Mouse (Mus musculus): ENCODE measurements around the gene Camk1d.

Gene Camk1d

DNA sequence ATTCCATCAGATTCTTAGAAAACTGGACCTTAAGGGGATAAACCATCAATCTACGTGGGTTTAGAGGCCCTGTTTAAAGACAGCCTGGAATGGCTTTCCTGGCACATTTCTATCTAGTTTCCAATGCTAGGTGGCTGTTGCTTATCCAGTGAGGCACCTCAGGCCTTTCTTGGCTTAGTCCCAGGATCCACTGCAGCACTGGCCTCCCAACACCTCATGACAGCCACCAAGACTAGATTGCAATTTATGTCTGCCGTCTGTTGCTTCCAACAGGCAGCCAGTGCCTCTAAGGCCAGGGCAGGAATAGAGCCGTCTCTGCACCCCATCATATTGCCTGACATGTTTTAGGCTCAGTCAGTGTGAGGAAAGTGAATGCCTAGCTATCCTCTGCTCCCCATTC, 389.5 kb downstream of the Camk1d start:
- DNase-seq (ENCODE audit: low spot score in 2 of 2): no peak

DNA sequence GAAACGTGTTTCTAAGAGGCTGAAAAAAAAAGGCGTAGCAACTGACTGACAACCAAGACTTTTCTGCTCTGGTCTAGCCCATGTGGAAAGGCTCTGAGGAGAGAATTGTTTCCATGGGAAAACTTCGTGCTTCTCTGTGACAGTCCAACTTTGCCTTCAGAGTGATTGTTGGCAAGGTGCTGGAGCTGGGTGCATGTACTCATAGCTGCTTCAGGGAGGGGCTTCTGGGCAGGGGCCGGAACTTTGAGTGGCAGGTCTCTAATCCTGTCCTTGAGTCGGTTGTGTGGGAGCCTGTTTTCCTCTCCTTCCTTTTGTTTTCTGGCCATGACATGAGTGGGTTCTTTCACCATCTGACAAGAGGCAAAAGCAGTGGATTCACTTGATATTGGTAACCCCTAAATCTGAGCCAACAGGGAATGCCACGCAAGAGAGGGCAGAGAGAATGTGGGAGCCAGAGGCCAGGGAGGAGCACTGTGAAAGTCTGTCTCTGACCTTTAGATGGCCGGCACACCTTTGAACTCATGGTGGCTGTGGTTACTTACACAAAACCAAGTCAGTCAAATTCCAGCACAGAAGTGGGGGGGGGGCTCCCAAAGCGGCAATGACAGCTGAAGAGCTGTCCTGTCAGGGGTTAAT, 392.5 kb downstream of the Camk1d start:
- no peak for DNase-seq (ENCODE audit: low spot score in 2 of 2)

DNA sequence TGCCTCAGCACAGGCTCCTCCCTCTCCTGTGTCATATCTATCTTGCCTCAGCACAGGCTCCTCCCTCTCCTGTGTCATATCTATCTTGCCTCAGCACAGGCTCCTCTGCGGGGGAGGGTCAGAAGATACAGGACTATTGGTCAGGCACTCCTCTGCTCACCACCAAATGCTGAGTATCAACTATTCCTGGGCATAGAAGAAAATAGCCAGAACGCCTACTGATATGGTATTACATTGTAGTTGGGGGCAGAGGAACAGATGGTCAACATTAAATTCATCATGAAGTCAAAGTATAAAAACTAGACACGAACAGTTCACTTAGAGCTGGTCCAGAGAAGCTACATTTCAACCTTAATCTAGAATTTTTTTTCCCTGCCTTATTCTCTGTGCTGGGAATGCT, 395.2 kb downstream of the Camk1d start:
- no peak for DNase-seq (ENCODE audit: low spot score in 2 of 2)

DNA sequence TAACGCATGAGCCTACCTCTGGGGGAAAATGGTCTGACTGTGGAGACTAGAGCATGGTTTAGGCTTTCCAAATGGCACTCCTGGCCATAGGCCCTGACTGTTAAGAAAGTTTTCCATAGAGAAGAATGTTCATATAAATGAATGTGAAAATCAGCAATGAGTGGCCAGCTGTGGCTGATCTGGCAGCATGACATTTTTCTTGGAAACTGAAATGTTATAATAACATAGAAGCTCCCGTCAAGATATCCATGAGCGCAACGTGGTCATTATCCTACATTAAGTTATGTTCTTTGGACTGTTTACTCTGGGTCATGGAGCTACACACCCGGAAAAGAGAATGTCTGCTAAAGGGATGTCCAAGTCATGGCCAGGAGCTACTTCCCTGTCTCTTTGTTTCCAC, 397.6 kb downstream of the Camk1d start:
- DNase-seq (ENCODE audit: low spot score in 2 of 2): no peak

DNA sequence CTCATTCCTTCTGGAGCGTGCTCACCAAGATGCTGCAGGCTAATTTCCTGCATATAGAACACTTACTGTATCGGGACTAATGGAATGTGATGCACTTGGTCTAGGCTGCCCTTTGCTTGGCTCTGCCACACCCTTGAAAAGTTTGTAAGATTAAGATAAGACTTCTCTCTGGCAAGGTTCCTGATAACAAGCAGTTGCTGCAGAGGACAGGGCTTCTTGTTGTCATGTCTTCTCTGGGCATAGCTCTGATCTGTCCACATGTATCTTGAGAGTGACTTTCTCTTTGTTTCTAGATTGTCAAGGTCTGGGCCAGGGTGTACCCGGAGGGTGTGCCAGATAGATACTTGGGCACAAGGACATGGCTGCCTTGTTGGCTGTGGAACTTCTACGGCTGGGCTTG, 398.1 kb downstream of the Camk1d start:
- DNase-seq (ENCODE audit: low spot score in 2 of 2): no peak

DNA sequence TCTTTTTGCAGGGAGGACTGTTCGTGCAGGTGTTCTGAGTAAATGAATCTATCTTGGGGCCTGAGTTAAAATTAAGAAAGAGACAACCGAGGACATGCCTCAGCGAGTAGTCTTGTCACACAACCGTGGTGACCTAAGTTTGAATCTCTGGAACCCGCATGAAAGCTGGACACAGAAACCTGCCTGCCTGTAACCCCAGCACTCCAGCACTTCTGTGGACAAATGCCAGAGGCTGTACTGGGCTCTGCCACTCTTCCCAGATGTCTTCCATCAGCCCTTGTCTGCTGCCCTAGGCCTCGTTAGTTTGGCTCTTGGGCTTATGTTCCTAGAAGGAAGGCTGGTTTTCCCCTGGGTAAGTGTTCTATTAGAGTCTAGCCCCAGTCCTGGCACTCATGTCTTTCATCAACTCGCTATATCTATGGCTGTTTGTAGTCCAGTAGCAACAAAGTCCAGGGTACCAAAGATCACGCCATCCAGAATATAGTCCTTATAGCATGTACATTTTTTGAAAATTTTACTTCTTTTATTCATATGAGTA, 399.0 kb downstream of the Camk1d start:
- DNase-seq (ENCODE audit: low spot score in 2 of 2): no peak

DNA sequence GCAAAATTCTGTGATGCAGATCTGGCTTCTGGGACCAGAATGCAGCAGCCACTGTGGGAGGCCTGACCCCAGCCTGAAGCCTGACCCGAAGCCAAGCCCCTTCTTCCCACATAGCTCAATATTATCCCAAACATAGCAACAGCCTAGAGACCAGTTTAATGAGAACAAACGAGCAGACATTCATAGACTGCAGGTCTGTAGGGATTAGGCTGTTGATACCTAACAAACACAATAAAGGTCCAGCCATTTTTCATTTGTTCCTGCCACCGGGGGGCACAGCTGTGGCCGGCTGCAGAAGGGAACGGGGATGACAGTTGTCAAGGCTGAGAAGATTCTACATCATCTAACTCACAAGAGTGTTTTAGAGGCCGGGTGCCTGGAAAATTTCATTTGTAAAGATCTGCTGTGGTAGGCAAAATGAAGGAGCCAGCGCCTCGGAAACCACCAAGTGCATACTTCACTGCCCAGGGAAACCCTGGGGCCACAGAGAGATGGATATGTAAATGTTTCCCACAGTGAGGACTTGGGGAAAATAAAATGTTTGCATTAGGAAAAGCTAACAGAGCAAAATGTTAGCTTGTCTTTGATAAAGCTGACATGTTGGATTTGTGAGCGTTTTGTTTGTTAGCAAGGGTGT, 399.7 kb downstream of the Camk1d start:
- no peak for DNase-seq (ENCODE audit: low spot score in 2 of 2)

DNA sequence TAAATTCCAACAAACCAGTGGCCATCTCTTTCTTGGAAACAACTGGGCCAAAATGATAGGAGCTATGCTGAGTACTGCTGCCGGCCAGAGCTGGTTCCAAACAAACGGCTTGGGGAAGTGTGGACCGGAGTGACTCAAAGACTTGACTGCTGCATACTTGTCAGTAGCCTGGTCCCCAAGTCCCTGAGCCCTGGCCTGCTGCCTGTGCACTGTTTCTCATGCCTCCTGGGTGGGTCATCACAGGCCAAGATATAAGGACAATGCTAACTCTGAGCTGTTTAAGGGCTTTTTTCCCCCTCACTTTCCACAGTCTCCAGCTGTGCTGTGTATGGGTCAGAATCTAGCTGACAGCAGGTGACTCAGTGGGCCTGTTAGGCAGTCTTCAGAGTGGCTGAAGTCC, 409.2 kb downstream of the Camk1d start:
- no peak for DNase-seq (ENCODE audit: low spot score in 2 of 2)

DNA sequence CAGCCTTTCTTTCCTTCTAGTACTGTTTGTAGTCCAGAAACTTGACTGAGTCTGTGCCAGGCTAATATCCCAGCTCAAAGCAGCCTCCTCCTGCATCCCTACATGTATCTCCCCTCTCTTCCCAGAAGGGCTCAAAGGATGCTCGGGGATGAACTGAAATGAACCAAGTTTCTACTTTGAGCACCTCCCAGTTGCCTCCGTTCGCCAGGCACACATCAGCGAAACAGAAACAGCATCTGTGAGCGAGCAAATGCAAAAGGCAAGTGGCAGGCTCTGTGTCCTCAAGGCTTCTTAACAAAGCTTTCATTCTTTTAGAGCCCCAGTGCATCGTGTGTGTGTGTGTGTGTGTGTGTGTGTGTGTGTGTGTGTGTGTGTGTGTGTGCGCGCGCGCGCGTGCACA, 409.9 kb downstream of the Camk1d start:
- no peak for DNase-seq (ENCODE audit: low spot score in 2 of 2)

DNA sequence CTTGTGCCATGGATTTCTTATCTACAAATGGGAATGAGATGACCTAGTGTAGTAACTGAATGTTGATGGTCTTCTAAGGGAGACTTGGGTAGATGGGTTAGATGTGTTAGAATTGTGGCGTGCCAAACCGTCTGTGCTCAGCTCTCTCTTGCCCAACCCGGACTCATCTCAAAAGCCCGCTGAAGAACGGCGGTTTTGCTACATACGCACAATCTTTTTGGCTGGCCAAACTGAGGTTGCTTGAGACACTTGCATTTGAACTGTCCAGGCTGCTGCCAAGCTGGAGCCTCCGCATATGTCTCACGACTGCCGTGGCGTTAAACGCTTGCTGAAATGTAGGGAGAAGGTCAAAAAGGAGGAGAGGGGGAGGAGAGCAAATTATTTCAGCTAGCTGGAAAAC, 413.0 kb downstream of the Camk1d start:
- DNase-seq (ENCODE audit: low spot score in 2 of 2): no peak

DNA sequence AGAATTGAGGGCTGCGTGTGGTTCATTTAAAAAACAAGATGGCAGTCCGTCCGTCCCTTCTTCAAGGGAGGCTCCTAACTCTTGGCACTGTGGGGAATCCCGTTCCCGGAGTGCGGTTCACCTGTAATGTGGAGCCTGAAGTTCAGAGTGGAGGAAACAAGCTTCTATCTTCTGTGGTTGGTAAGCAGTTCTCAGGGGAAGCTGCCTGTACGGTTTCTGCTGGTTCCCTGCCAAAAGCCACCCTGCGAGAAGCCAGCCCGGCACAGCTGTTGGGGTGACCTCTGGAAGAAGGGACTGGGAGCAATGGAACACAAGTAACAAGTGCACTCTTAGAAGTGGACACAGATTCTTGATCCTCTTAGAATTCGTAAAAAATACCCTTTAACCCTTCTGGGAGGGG, 416.2 kb downstream of the Camk1d start:
- DNase-seq (ENCODE audit: low spot score in 2 of 2): no peak

DNA sequence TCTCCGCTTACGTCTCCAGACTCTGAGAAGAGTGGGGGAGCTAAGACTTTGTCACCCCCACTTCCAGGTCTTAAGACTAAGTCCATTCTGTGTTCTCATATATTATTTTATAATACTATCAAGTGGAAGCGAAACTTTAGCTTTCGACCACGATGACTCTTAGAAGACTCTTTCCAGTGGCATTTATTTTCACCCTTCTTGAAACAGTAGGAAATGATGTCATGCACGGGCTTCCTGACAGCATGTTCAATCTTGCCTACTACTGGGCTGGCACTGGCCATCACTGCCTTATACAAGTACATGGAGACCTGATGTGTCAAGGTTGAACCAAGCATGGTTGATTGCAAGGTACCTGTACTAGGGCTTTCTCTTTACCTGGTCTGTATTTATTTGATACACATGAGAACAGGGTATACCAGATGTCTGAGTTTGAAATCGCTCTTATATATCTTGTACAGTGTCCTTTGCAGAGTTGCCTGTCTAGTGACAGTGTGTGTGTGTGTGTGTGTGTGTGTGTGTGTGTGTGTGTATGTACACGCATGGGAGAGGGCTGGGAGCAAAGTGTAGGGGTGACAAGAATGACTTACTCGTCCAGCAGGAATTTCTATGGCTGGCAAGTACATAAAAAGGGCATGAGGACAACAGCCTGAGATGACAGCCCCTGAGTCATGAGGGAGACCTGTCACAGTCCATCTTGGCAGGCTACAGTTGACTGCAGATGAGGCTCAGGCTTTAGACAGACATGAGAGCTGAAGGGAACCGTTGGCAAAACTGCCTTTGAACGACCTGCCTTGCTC, 417.4 kb downstream of the Camk1d start:
- no peak for DNase-seq (ENCODE audit: low spot score in 2 of 2)

DNA sequence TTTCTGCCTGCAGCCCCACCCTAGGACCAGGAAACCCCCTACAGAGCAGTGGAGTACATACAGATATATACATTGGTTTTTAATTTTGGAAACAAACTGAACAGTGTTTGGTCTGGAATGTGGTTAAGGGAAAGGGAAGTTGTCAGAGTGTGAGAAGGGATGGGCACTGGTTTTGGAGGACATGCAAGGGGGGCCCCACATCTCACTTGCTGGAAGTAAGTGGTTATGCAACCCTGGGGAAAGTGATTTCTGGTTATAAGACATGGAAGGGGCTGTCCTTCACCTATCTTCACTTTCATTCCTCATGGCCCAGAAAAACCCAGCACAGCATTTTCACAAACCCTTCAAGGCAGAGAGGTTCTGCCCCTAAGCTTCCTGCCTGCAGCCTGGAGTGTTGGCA, 419.2 kb downstream of the Camk1d start:
- no peak for DNase-seq (ENCODE audit: low spot score in 2 of 2)

DNA sequence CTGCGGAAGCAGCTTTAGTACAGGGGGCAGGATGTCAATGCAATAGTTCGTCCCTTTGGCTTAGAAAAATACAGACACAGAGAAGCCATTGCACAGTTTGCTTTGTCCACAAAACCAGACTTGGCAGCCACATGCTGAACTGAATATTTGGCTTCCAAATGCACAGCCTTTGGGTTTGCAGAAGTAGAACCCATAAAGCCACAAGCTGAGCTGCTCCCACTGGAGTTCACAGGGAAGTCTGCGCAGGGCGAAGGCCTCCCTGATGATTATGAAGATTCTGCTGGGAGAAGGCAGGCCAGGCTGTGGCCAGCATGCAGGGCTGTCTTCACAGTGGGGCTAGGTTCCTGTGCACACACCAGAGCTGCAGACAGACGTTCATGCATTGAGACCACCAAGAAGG, 419.9 kb downstream of the Camk1d start:
- no peak for DNase-seq (ENCODE audit: low spot score in 2 of 2)

DNA sequence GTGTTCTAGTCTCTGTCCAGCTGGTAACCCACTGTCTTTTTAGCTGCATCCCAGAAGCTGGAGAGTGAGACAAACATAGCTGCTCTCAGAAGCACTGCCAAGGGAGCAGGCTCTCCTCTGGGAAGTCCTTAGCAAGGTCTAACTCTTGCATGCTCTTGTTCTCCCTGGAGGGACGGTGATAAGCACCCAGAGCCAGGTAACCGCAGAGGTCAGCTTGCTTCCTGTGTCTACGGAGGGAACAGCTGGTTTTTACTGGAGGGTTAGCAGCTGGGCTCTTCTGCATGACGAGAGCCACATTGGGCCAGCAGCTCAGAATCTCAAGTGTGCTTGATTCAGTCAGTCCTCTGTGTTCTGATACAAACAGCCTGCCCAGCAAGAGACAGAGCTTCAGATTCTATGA, 425.7 kb downstream of the Camk1d start:
- DNase-seq (ENCODE audit: low spot score in 2 of 2): no peak

DNA sequence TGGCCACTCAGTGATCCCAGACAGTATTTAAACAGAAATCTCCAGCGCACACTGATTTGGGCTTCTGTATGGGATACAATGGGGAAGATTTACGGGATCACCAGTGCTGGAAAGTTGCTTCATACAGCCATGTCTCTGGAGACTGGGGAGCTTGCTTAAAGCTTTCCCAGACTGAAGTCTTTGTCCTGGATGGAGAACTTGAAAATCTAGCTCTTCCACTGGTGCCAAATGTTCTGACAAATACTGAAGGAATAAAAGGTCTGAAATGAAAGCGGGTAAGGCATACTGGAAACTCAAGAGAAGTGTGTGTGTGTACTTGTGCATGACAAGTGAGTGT, 427.3 kb downstream of the Camk1d start:
- no peak for DNase-seq (ENCODE audit: low spot score in 2 of 2)

DNA sequence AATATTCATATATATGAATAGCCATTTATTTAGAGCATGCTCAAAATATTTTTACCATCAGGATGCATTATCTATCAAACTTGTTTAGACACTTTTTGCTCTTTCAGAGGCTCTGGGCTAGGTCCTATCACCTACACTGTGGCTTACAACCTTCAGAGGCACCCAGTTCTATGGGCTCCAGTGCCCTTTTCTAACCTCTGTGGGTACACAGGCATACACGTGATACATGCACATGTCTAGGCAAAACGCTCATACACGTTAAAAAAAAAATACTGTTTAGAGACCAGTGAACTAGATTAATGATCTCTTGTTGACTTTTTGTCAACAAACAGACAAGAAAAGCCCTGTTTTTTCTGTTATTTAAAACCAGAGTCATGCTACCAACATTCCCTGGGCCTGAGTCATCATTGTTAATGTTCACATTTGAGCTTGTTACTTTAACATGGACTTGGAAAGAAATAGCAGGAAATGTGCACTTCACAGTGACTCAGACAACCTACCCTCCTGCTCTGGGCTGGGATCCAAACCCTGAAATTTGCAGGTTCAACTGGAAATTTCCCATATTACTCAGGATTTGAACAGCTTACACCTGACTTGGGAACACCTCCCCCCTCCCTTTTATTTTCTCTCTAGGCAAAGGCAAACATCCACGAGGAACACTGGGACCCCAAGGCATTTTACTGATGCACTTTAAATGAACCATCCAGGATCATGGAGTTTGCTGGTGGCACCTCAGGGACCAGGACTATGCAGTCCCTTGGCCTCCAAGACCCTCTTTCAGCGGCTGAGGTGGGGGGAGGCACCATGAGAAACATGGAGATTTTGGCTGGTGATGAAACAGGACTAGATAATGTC, 427.9 kb downstream of the Camk1d start:
- no peak for DNase-seq (ENCODE audit: low spot score in 2 of 2)

DNA sequence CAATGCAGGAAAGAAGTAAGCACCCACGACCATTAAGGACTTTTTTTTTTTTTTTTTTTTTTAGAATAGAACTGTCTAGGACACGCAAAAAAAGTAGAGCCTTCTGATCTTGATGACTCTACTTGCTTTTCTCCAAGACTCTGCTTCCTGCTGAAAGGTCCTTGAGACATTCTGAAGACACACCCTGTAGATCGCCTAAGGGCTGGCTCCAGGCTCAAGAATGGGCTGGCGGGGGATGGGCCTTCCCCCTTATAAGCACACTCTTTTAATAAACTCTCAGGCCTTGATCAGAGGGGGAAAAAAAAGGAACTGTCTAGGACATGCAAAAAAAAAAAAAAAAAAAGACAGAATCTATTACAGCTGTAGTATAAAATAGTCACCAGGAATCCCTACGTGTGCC, 430.0 kb downstream of the Camk1d start:
- no peak for DNase-seq (ENCODE audit: low spot score in 2 of 2)

DNA sequence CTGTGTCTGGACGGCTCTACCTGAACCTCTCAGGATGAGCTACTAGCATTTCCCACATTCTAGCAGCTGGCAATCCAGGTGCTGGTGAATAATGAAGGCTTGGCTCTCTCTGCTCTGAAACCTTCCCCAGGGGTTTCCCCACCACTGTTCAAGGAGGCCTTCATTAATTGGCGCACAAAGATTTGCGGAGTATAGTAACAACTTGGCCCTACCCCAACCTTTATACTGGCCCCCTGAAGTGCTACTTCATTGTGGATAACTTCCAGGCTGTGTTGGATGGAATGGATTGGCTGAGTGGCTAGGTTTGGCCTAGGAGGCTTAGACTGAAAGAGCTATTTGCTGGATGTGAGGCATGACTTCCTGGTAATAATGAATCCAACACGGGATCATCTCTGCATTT, 431.7 kb downstream of the Camk1d start:
- no peak for DNase-seq (ENCODE audit: low spot score in 2 of 2)

DNA sequence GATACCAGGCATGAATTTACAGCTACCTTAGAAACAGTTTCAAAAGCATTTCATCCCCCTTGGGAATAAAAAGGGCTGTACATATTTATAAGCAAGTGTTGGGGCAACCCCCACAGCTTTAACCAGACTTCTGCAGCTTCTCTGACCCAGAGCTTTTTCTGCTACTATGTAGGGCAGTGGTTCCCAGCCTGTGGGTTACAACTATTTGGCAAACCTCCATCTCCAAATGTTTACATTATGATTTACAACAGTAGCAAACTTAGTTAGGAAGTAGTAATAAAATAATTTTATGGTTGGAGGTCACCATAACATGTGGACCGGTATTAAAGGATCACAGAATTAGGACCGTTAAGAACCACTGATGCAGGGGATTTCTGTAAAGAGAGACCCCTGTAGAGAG, 446.3 kb downstream of the Camk1d start:
- no peak for DNase-seq (ENCODE audit: low spot score in 2 of 2)

DNA sequence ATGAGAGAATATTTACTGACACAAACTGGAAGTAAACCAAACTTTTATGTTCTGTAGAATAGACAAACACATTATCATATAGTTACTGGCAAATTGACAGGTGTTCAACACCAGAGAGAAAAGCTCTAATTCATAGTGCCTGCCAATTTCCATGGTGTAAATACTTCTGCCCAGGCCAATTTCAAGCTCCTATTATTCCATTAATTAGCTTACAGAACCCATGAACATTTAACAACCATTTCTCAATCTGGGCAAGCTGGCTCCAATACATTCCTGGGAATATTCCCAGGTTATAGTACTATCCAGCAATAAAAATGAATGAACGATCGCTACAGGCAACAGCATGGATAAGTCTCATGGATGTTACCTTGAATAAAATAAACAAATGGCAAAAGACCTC, 452.0 kb downstream of the Camk1d start:
- DNase-seq (ENCODE audit: low spot score in 2 of 2): no peak

DNA sequence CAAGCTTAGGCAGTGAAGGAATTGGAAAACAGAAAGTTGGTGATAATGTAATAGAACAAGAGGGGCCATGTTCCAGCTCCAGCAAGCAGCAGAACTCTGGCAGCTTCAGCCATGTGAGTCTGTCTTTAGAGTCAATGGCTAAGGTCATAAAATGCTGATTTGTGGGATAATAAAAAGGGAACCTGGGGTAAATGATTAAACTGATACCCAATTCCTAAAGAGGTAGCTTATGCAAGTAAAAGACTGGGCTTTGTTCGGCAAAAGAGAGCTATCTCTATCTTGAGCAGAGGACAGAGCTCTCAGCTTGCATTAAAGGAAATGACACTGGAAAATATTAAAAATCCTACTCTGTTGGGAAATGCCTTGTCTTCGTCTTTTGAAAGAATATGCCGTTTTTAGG, 456.1 kb downstream of the Camk1d start:
- DNase-seq (ENCODE audit: low spot score in 2 of 2): no peak
